Mouse (Mus musculus) G1E (cell line): Measurements from ENCODE around the gene Palb2.

ENCODE experiments used
- CTCF ChIP-seq: IDR thresholded peaks from 2 replicates; pipeline ENCODE4 v1.5.1; 2012; ENCODE audit warnings: low read depth, low read length, inconsistent platforms, mixed read lengths
- GATA1 ChIP-seq: IDR thresholded peaks from 2 replicates; pipeline ENCODE4 v1.6.1; 2012; ENCODE audit warnings: borderline replicate concordance, low read length, inconsistent platforms, mixed read lengths
- POLR2AphosphoS5 ChIP-seq: IDR thresholded peaks from 2 replicates; pipeline ENCODE4 v1.6.1; 2012; ENCODE audit warnings: low read depth, low read length, inconsistent platforms; ENCODE audit not compliant: insufficient replicate concordance

GRCm38 (mm10) chr7:122158488-122158887 lies 25.7 kb upstream of the Palb2 start:
- TF ChIP-seq CTCF: no peak
- no peak for TF ChIP-seq GATA1
- no peak for TF ChIP-seq POLR2AphosphoS5
